Mouse (Mus musculus) CH12.LX (cell line): ENCODE data around the gene Disp2. TPM values are rescaled to one million over a fixed set of nuclear protein-coding genes. Genes with fewer than 3 reads are reported as not detected.

Experiments used
- DNase-seq: peaks from one replicate; pipeline ENCODE4 v3.0.0-alpha.2; 2013; ENCODE audit errors: extremely low read depth
- H3K27ac ChIP-seq: 2 replicates; pipeline ENCODE4 v1.5.1; 2012; ENCODE audit warnings: low read depth, mild to moderate bottlenecking, control low read depth, moderate library complexity; ENCODE audit not compliant: insufficient read depth
- H3K27me3 ChIP-seq: replicated peaks from 2 replicates; pipeline ENCODE3; 2012; ENCODE audit warnings: inconsistent platforms
- H3K36me3 ChIP-seq, 2 experiments: replicated peaks in 1 of 2; 2 replicates each; pipeline versions ENCODE3 to v1.6.1; 2012; ENCODE audit warnings: inconsistent platforms in 1 of 2, low read length in 1 of 2, mild to moderate bottlenecking in 1 of 2, mixed read lengths in 1 of 2, moderate library complexity in 1 of 2; ENCODE audit not compliant: control insufficient read depth in 1 of 2, insufficient read depth in 1 of 2
- H3K4me1 ChIP-seq, 2 experiments: 2 replicates each; pipeline ENCODE4 v1.6.1; 2012; ENCODE audit warnings: inconsistent platforms in 1 of 2, moderate library complexity in 1 of 2; ENCODE audit not compliant: insufficient read depth in 2 of 2, control insufficient read depth in 1 of 2
- H3K4me2 ChIP-seq: 2 replicates; pipeline ENCODE4 v1.6.1; 2012; ENCODE audit warnings: low read depth, mild to moderate bottlenecking, control low read depth; ENCODE audit not compliant: poor library complexity, insufficient read depth, severe bottlenecking
- H3K4me3 ChIP-seq, 3 experiments: fragments of 150-350 bp in 1 of 3; sonication (generic) in 1 of 3; replicated peaks in 1 of 3; 2 replicates each; pipeline versions ENCODE3 to v1.5.1; 2011 to 2012; ENCODE audit warnings: low read depth in 2 of 3, low read length in 2 of 3, mild to moderate bottlenecking in 2 of 3, moderate library complexity in 2 of 3, control low read depth in 1 of 3, improper control_type of control experiment in 1 of 3, inconsistent platforms in 1 of 3, mixed read lengths in 1 of 3; ENCODE audit not compliant: poor library complexity in 1 of 3
- H3K79me2 ChIP-seq: replicated peaks from 2 replicates; pipeline ENCODE4 v1.6.1; 2012; ENCODE audit warnings: mild to moderate bottlenecking, moderate library complexity; ENCODE audit not compliant: control insufficient read depth, poor library complexity, insufficient read depth, severe bottlenecking; ENCODE audit errors: extremely low read depth
- H3K9ac ChIP-seq: 2 replicates; pipeline ENCODE4 v1.6.1; 2012; ENCODE audit warnings: low read depth, mild to moderate bottlenecking, control low read depth, moderate library complexity; ENCODE audit not compliant: insufficient read depth
- H3K9me3 ChIP-seq: replicated peaks from 2 replicates; pipeline ENCODE3; 2012; ENCODE audit warnings: low read length, inconsistent platforms, mixed read lengths
- BHLHE40 ChIP-seq: IDR thresholded peaks from 2 replicates; pipeline ENCODE4 v1.6.1; 2011; ENCODE audit warnings: mild to moderate bottlenecking, low read depth, low read length, improper control_type of control experiment
- CHD2 ChIP-seq: IDR thresholded peaks from 2 replicates; pipeline ENCODE4 v1.6.1; 2011; ENCODE audit warnings: low read length, improper control_type of control experiment
- ELF1 ChIP-seq: IDR thresholded peaks from 2 replicates; pipeline ENCODE4 v1.6.1; 2014; ENCODE audit warnings: low read depth, mild to moderate bottlenecking, inconsistent platforms, low read length, improper control_type of control experiment
- EP300 ChIP-seq: IDR thresholded peaks from 2 replicates; pipeline ENCODE4 v1.6.1; 2011; ENCODE audit warnings: low read length, improper control_type of control experiment
- ETS1 ChIP-seq: conservative IDR thresholded peaks from 2 replicates; pipeline ENCODE4 v1.6.1; 2012; ENCODE audit warnings: low read depth, mild to moderate bottlenecking, inconsistent platforms, low read length, improper control_type of control experiment, moderate library complexity
- GABPA ChIP-seq: IDR thresholded peaks from 2 replicates; pipeline ENCODE4 v1.6.1; 2012; ENCODE audit warnings: low read depth, low read length, improper control_type of control experiment, inconsistent platforms; ENCODE audit not compliant: insufficient replicate concordance
- HCFC1 ChIP-seq: IDR thresholded peaks from 2 replicates; pipeline ENCODE4 v1.6.1; 2012; ENCODE audit warnings: low read depth, mild to moderate bottlenecking, inconsistent platforms, low read length, improper control_type of control experiment
- IRF4 ChIP-seq: IDR thresholded peaks from 2 replicates; pipeline ENCODE4 v1.6.1; 2014; ENCODE audit warnings: low read depth, mild to moderate bottlenecking, inconsistent platforms, low read length, improper control_type of control experiment
- JUND ChIP-seq: conservative IDR thresholded peaks from 2 replicates; pipeline ENCODE4 v1.6.1; 2011; ENCODE audit warnings: low read depth, low read length, improper control_type of control experiment
- MAX ChIP-seq: IDR thresholded peaks from 2 replicates; pipeline ENCODE4 v1.6.1; 2011; ENCODE audit warnings: low read length, improper control_type of control experiment
- MAZ ChIP-seq: IDR thresholded peaks from 2 replicates; pipeline ENCODE4 v1.6.1; 2012; ENCODE audit warnings: low read depth, mild to moderate bottlenecking, inconsistent platforms, low read length, improper control_type of control experiment, moderate library complexity
- MXI1 ChIP-seq: IDR thresholded peaks from 2 replicates; pipeline ENCODE4 v1.6.1; 2011; ENCODE audit warnings: mild to moderate bottlenecking, low read depth, low read length, improper control_type of control experiment
- NELFE ChIP-seq: IDR thresholded peaks from 2 replicates; pipeline ENCODE4 v1.6.1; 2011; ENCODE audit warnings: low read depth, low read length, improper control_type of control experiment
- NRF1 ChIP-seq: IDR thresholded peaks from 2 replicates; pipeline ENCODE4 v1.6.1; 2014; ENCODE audit warnings: low read depth, mild to moderate bottlenecking, inconsistent platforms, low read length, improper control_type of control experiment, moderate library complexity
- PAX5 ChIP-seq: IDR thresholded peaks from 2 replicates; pipeline ENCODE4 v1.6.1; 2012; ENCODE audit warnings: low read length, inconsistent platforms, mixed read lengths
- POLR2A ChIP-seq: IDR thresholded peaks from 2 replicates; pipeline ENCODE4 v1.6.1; 2011; ENCODE audit warnings: low read depth, mild to moderate bottlenecking, improper control_type of control experiment, low read length
- RCOR1 ChIP-seq: conservative IDR thresholded peaks from 2 replicates; pipeline ENCODE4 v1.6.1; 2012; ENCODE audit warnings: low read depth, mild to moderate bottlenecking, inconsistent platforms, low read length, improper control_type of control experiment
- SIN3A ChIP-seq: IDR thresholded peaks from 2 replicates; pipeline ENCODE4 v1.6.1; 2012; ENCODE audit warnings: low read length, improper control_type of control experiment, inconsistent platforms
- SMC3 ChIP-seq: IDR thresholded peaks from 2 replicates; pipeline ENCODE4 v1.6.1; 2011; ENCODE audit warnings: low read depth, low read length, improper control_type of control experiment
- TCF12 ChIP-seq: IDR thresholded peaks from 2 replicates; pipeline ENCODE4 v1.6.1; 2014; ENCODE audit warnings: low read depth, mild to moderate bottlenecking, inconsistent platforms, low read length, improper control_type of control experiment
- UBTF ChIP-seq: IDR thresholded peaks from 2 replicates; pipeline ENCODE4 v1.6.1; 2012; ENCODE audit warnings: low read depth, mild to moderate bottlenecking, inconsistent platforms, low read length, improper control_type of control experiment, moderate library complexity
- USF1 ChIP-seq: IDR thresholded peaks from 2 replicates; pipeline ENCODE4 v1.6.1; 2014; ENCODE audit warnings: low read depth, mild to moderate bottlenecking, inconsistent platforms, low read length, improper control_type of control experiment
- USF2 ChIP-seq: conservative IDR thresholded peaks from 2 replicates; pipeline ENCODE4 v1.6.1; 2011; ENCODE audit warnings: low read depth, low read length, improper control_type of control experiment
- ZC3H11A ChIP-seq: IDR thresholded peaks from 2 replicates; pipeline ENCODE4 v1.6.1; 2012; ENCODE audit warnings: low read depth, mild to moderate bottlenecking, inconsistent platforms, low read length, improper control_type of control experiment
- ZKSCAN1 ChIP-seq: IDR thresholded peaks from 2 replicates; pipeline ENCODE4 v1.6.1; 2012; ENCODE audit warnings: low read depth, inconsistent platforms, low read length, improper control_type of control experiment, borderline replicate concordance
- ZNF384 ChIP-seq: IDR thresholded peaks from 2 replicates; pipeline ENCODE4 v1.6.1; 2012; ENCODE audit warnings: low read depth, low read length, improper control_type of control experiment, inconsistent platforms
- dilution Hi-C: fragments of 300-500 bp; cut with MboI; formaldehyde crosslinking; loops from 2 replicates; pipeline ENCODE4 v1.14.3; 2020; ENCODE audit warnings: low sequenced_read_pairs; ENCODE audit not compliant: extremely low pct_unique_long_range_greater_than_20kb, extremely low pct_ligation_motif_present
- in situ Hi-C: fragments of 300-500 bp; cut with MboI; formaldehyde crosslinking; loops from 3 replicates; pipeline ENCODE4 v1.14.3; 2019; ENCODE audit warnings: low sequenced_read_pairs, low pct_ligation_motif_present, low pct_unique_long_range_greater_than_20kb, mixed read lengths
- polyA plus RNA-seq: library from polyadenylated mRNA; unstranded; fragments of >175 nt; gene quantifications from 2 replicates; pipeline ENCODE4 v1.2.1, GENCODE M21; 2012; ENCODE audit warnings: low read depth; ENCODE audit not compliant: insufficient read length
- total RNA-seq, 2 experiments: library from RNA; depleted of rRNA; stranded (reverse); fragments of 300-350 nt in 1 of 2; fragments of >200 nt in 1 of 2; gene quantifications; 2 replicates each; pipeline ENCODE4 v1.2.3; 2012 to 2014

Gene Disp2
- total and polyA plus RNA-seq, 3 experiments, result not detected

DNA sequence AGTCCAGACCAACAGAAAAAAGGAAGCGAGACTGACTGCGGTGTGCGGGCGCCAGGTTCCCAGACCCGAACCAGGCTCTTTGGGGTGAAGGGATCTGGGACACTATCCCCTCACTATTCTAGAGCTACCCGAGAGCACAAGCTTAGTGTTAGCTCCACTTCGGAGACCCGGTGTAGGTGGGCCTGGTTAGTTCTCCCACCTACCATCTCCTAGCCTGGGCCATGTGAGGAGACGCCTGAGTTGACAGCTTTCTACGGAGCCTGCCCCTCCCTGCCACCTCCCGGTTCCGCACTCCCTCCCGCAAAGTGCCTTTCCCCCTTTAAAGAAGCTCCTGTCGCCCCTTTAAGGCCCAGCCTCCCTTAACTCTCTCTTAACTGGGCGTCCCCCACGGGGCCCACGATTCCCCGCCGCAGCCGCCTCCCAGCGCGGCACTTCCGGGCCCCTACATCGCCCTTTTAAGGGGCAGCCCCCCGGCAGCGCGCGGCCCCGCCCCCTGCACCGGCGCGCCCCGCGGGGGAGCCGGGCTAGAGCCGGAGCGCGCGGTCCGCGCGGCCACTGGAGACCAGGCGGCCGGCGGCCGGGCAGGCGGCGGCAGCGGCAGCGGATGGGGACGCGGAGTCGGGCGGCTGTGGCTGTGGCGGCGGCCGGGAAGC, 34.2 kb upstream of the Disp2 start, which contains the start of gene Inafm2:
Inafm2 (plus strand) TSS at position 527 of the 653 bp plus-strand sequence.
- H3K79me2 ChIP-seq, result no peaks in the 10 kb centered on the region
- H3K36me3 ChIP-seq, result peaks cover 0 to 10% of the 10 kb centered on the region in 2 experiments
- peak; percentile 79 for DNase-seq
- peak within 1 kb of the TSS; percentile 81 for H3K9ac ChIP-seq
- in situ Hi-C loops, result loop anchor here (25.0 kb wide), 1 partner anchor 258 kb away; the partner anchor contains the start of gene Srp14
- H3K9me3 ChIP-seq, result no peaks in the 10 kb centered on the region
- peaks cover 2 to 45% of the 10 kb centered on the region in 2 experiments; a peak in 3 of 4 replicates for H3K4me1 ChIP-seq
- TF ChIP-seq ZKSCAN1 (no peak), MXI1 (peak; percentile 74; the same call in 1 of the 2 replicates), ELF1 (peak; percentile 98), JUND (no peak), USF2 (no peak), UBTF (peak; percentile 92), TCF12 (peak; percentile 35; the same call in 1 of the 2 replicates), POLR2A (peak; percentile 37; the same call in 1 of the 2 replicates), USF1 (no peak), ZNF384 (no peak), GABPA (no peak), ETS1 (no peak), ZC3H11A (peak; percentile 88), EP300 (no peak), NELFE (no peak), MAZ (peak; percentile 62; the same call in 1 of the 2 replicates), SIN3A (peak; percentile 99), NRF1 (no peak; the same call in 1 of the 2 replicates), SMC3 (no peak), IRF4 (peak; percentile 57; the same call in 1 of the 2 replicates), HCFC1 (peak; percentile 69), BHLHE40 (0 out of 2 replicates have a peak, but pooled peaks have one; percentile 6), MAX (peak; percentile 70), PAX5 (no peak), RCOR1 (no peak), CHD2 (no peak)
- peaks cover 17% of the 10 kb centered on the region for H3K27me3 ChIP-seq
- peak within 1 kb of the TSS; percentile 96 for H3K4me2 ChIP-seq
- no peak within 1 kb of the TSS for H3K27ac ChIP-seq
- dilution Hi-C loops, result no loop called here
- H3K4me3 ChIP-seq, result peak within 1 kb of the TSS; percentile 58 to 93 (median 74)
